Mouse (Mus musculus) frontal cortex, postnatal 25 days (tissue): Measurements from ENCODE around the gene Ak3.

Experiments used
- DNase-seq, 2 experiments: peaks; one replicate each; pipeline ENCODE4 v3.0.0; 2022; ENCODE audit warnings: low spot score in 2 of 2

Gene Ak3

DNA sequence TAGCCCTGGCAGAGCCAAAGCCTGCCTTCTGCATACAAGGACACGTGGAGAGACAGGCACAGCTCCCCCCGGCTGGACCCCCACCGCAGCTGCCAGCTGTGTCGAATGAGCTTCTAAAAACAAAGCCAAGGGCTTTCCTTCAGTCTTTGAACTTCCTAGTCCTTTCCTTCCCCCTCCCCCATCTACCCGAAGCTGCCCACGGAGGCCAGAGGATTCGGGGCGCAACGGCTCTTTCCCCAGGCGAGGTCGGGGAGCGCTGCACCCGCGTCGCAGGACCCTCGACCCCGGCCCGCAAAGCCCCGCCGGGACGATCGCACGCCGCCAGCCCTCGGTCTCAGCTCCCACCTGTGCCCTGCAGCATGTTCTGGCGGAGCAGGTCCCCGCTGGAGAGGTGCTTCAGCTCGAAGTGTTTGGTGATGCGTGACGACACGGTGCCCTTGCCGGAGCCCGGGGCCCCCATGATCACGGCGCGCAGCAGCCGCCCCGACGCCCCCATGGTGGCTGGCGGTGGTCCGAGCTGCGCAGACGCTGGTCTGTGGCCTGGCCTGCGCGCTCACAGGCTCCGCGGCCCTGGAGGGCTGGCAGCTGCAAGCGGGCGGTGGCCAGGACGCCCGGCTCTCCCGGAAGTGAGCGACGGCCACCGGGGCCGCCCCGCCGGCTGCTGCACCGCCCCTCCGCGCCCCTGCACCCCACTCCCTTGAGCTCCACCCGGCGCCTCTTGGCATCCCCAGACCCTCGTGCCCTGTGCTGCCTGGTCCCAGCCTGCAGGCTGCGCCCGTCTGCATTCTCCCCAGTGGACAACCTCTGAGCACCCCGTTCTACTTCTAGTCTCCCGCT lies at the start of gene Ak3:
Ak3 (minus strand) TSS at position 628 of the 837 bp plus-strand sequence.
- DNase-seq: peak; percentile 44 to 58

DNA sequence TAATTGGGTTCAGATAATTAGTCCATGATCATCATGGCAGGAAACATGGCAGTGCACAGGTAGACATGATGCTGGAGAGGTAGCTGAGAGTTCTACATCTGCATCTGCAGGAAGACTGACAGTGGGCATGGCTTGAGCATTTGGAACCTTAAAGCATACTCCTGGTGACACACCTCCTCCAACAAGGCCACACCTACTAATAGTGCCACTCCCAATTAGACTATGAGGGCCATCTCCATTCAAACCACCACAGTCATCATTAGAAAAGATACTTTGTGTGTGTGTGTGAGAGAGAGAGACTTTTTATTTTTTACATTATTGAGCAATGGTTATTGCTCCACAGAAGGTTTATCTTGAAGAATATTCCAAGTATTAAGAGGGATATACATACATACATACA lies 44.4 kb upstream of the Ak3 start:
- DNase-seq: no peak

DNA sequence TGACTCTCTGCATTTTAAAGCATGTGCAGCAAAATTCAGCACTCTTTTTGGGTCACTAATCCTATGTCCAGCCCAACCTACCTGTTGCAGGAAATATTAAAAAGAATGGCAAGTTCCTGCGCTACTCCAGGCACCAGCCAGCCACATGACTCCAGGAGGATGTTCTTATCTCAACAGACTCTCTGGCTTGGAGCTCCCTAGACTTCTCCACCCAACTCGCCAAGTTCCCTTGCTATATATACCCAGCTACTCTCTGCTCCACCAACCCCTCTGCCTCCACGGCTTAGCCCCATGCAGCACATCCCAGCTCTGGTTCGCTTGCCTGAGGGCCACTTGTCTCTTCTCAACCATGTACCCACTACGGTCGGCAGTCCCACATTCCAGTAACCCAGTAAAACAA lies 40.9 kb upstream of the Ak3 start:
- DNase-seq: no peak

DNA sequence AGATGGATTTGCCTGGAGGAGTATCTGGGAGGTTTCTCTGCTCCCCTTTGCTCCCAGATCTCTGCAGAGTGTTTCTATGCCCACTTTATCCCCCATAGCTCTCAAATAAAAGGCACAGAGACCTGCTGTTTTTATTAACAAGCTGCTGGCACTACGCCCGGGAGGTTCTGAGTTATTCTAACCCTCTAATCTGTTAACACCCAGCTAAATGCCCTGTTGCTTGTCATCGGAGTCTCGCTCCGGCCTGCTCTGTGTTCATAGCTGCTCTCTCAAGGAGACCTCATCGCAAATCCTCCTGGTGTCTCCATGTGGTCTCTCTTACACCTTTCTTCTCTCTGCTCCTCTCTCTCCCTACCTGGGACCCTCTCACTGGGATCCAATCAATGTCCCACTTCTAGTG lies 27.0 kb upstream of the Ak3 start:
- DNase-seq: no peak

DNA sequence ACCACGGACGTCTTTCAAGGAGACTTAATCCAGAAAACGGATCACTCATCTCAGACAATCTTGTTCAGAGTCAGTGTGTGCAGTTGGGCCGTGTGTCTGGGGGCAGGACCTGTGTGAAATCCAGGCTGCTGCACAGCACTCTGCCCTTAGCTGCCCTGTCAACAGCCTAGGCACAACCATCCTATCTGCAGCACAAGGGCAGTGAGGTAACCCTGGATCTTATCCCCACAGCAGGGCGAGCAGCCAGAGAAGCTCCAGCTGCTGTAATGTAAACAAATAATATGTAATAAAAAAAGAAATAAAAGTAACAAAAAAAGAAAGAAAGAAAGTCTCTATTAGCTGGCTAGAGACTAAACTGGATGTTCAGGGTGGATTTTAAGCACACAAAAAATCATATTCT lies 21.4 kb upstream of the Ak3 start:
- no peak for DNase-seq

DNA sequence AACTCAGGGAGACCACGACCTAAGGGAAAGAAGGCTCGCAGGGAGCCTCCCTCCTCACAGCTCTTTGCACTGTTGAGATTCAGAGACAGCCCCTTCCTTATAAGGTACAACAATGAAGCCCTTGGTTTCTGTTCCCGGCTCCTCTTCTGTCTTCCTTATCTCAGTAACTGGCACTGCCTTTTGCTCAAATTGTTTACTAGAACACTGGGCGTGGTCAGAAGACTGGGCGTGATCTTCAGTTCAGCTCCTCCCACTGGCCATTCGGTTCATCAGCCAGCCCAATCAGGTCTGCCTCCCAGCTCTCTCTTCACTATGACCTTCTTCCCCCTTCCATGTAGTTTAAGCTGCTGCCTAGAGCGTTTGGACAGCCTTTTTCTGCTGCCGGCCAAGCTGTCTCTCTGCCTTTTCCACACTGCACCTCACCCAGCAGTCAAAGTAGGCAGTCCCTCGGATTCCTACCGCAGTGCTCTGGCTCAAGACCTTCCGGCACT lies 19.3 kb upstream of the Ak3 start:
- peak in 1 of 2 experiments; percentile 16 for DNase-seq

DNA sequence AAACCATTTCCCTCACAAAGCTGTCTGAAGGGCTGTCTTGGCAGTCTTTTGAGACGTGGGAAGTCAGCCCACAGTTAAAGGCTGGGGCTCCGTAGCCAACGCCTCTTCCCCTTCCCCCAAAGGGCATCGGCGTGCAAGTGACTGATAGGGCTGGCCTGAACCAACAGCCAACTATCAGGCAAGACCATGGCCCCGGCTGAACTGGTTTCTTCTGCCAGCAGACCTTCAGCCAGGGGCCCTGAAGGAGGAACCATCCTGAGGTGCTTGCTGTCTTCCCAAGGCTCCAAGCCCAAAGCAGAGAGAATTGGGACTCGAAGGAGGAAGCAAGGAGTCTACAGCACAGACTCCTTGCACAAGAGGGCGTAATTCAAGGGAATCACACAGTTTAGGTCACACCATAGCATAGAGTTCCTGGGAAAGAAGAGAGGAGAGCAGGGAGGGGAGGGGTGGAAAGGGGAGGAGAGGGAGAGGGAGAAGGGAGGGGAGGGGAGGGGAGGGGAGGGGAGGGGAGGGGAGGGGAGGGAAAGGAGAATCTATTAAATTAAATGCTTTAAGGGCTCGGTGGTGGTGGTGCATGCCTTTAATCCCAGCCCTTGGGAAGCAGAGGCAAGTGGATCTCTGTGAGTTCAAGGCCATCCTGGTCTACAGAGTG lies 16.8 kb upstream of the Ak3 start:
- DNase-seq: no peak

DNA sequence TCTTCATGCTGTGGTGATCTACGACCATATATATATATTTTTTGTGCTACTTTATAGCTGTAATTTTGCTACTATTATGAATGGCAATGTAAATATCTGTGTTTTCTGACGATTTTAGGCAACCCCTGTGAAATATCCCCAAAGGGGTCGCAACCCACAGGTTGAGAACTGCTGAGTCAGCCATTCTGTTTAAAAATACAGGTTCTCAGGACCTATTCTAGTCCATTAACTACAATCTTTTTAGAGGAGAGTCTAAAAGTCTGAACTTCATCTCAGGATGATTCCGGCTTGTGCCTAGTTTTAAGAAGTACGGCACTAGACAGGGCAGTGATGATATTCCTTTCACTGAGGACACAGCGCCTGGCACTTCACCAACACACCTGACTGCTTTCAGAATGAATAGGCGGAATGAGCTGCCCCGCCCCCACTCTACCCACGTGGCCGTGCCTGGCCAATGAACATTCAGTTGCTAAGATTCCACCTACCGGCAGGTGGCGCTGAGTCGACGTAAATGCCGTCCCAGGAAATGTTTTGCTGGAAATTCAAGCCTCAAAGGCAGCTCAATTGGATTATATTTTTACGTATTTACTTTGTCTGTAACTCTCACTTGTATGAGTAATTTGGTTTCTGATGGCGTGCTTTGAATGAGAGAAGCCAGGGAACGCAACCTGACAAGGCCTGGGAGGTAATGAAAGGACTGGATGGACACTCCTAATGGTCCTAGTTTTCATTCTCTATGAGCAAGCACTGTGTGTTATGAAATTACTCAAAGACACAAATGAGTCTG lies 16.0 kb upstream of the Ak3 start:
- DNase-seq: peak; percentile 89 to 91

DNA sequence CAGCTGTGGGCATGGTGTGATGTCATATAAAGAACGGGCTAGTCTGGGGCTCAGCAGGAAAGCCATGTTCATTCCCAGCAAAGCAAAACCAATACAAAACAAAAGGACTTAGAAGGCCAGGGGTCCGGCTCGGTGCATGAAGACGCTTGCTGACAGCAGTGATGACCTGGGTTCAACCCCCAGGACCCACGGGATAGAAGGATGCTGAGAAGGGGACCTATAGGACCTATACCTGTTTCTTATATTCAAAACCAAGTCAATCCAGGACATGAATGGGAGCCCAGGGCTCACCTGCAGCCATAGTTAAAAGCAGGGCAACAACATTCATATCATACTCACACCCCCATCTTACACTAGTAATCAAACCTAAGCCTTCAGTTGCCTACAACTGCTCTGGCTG lies 15.2 kb upstream of the Ak3 start:
- no peak for DNase-seq

DNA sequence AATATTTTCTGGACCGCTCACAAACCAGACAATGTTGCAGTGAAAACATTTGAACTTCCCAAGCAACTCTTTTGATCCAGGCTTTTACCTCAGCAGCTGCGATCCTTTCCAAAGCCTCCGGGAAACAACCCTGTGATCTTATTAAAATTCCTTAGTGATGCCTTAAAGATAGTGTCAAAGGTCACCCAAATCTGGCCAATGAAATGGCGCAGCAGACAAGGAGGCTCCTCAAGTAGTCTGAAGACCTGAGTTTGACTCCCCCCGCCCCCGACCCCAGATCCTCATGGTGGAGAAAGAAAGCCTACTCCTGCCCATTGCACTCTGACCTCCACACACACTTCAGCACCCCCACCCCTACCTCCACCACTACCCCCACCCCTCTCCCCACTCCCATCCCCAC lies 12.5 kb upstream of the Ak3 start:
- no peak for DNase-seq

DNA sequence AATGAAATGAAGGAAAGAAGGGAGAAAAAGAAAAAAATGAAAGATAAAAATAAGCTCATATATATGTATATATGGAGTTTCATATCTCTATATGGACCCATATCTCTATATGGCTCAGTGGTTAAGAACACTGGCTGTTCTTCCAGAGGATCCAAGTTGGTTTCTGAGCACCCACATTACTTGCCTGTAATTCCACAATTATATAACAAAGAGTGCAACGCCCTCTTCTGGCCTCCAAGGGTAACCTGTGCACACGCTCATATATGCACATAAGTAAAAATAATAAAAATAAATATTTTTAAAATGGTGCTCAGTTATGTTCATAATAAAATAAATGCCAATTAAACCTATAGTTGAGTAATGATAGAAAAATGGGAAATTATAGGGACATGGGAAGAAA lies 11.9 kb upstream of the Ak3 start:
- DNase-seq: no peak

DNA sequence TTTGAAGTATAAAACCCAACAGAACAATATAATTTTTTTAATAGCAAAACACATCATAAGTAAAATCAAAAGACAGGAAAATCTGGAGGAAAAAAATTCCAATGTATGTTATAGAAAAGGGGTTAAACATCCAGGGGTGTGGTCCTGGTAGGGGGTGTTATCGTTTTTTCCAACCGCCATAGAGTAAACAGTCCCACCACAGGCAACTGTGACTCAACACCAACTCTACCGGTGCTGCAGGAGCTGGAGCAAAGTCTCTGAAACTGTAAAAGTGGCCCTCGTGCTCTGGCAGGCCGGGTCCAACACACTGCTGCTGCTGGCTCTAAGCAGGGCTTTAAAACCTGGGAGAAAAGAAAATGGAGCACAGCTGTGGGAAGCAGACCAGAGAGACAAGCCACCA lies 11.0 kb upstream of the Ak3 start:
- no peak for DNase-seq

DNA sequence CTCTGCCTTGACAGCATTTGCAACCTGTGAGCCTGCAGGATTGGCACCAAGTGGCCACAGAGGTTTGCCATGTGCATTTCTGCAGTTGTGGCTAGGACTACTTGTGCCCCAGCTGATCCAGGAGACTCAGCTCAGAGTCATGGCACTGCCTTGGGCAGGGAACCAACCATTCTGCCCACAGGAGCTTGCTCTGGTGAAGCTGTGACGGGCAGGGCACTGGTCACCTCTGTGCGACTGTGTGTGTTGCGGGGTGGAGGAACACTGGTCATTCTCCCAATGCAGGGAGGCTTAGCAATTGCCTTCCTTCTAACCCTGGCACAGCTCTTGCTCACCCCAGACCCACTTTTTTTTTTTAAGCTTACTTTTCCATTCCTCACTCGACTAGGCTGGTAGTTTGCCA lies 7.7 kb upstream of the Ak3 start:
- no peak for DNase-seq

DNA sequence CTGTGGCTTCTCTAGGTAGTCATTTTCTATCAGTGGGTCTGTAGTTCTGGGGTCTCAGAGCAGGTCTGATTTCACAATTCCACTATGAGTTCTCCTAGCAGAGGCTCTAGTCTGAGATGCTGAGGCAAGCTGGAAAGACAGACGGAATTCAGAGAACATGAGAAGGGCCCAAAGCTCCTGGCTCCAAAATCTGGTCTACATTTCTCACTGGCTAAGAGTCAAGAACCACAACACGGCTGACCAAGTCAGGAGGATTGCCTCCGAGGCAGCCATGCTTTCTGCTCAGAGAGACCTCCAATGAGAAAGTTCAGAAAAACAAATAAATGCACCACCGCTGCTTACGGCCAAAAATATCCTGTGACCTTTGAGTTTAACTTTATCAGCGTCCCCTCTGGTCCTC lies 6.8 kb upstream of the Ak3 start:
- DNase-seq: no peak

DNA sequence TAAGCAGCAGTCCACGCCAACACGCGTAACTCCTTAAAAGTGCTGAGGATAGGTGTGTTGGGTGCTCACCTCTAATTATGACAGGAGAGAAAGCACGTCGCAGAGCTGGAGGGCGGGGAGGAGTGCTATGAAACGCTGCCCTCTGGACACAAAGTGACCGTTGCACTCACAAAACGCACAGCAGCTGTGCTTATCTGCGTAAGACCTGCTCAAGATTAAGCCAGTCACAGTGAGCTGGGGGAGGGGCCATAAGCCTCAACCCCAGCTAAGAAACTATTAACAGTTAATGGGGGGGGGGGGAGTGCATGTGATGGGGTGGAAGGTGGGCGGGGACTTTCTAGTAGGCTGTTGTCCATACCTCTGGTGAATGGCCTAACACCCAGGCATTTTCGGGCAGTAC lies 5.0 kb upstream of the Ak3 start:
- no peak for DNase-seq

DNA sequence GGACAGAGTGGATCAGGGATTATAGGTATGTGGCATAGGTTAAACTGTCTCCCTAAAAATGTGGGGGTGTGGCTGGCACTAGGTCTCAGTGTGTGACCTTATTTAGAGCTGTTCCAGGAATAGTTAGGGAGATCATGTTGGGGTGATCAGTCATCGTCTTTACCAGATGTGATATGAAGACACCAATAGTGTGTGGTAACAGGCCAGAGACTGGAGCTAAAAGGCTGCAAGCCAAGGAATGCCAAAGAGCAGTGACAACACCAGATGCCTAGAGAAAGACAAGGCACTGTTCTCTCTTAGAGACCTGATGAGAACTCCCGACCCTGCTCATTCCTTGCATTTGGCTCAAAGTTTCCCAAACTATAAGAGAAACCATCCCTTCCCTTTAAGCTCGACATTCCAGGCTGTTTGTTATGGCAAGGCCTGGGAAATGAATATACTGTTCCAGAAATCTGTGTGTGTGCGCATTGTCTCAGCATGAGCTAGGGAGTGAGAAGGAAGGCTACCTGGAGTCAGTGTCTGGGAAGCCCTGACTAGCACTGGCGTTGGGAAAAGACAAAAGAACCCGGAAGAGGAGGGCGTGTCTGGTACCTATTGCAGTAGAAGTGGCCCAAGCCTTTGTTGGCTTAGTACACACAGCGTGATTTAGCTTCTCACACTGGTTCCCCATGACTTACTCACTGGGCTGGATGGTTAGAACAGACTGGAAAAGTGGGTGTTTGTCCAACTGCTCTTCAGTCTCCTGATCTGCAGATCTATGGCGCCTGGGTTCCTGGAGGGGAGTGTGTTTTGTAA lies 2.6 kb upstream of the Ak3 start:
- no peak for DNase-seq

DNA sequence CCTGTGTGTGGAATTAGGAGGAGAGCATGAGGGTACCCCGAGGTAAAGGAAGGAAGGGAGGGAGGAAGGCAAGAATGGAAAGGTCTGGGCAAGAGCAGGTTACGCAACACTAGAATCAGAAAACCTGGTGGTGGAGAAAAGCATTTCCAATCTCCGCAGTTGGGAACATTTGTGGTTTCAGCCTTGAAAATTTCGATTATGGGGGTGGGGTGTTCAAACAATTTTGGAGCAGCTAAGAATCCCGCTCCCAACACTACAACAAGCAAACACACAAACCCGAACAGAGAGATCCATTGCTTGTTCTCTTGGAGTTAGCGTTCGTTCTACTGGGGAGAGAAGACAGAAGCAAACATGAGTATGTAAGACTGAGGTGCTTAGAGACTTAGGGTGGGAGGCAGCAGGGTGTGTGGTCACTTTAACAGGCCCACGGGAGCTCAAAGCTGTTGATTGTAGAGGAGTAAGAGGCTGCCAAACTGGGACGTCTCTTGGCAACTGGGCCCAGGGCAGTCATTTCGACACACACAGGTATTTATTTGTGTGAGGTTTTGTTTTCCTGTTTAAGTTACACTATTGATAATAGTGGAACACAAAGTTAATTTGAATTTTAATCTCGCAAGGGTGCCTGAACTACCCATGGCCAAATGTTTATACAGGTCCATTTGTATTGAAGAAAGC lies 1.8 kb upstream of the Ak3 start:
- DNase-seq: no peak

DNA sequence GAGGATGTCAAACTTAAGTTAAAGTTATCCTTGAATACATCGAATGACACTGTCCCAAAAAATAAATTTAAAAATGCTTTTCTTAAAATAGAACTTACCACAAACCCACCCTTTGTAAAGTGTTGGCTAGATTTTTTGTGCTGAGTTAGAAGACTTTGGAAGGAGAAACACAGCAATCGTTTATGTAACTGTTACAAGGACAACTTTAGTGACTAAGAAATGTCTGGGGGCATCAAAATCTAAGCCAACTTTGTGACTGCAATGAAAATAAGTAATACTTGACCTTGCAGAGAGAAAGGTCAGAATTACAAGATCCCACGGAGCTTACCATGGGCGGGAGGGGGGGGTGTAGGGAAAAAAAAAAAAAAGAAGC lies 814 bp downstream of the Ak3 start:
- no peak for DNase-seq

DNA sequence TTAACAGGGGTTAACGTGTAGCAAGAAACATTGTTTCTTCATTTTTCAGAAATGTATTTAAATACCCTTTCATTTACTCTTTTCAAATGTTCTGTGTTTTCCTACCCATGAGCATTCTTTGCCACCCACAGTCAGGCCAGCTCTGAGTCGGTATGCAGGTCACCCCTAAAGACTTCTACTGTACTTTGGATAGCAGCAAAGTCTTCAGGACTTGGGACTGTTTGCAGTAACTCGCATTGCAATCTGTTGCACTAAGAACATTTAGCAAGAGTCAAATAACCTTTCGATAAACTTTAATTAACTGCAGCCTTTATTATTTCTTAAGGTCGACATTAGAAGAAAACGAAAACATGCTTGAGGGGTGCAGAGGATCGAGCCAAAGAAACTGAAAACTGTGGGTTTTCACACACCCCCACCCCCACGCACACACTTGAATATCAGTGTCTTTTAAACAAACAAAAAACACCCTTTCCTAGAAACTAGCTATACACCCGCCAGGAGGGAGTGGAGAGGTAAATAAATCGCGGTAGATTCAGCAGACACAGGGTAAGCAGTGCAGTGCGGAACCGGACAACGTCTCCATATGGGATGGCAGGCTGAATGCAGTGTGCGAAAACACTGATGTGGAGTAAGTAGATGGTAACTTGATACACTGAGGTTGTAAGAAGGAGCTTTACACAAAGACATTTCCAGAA lies 1.7 kb downstream of the Ak3 start:
- no peak for DNase-seq

DNA sequence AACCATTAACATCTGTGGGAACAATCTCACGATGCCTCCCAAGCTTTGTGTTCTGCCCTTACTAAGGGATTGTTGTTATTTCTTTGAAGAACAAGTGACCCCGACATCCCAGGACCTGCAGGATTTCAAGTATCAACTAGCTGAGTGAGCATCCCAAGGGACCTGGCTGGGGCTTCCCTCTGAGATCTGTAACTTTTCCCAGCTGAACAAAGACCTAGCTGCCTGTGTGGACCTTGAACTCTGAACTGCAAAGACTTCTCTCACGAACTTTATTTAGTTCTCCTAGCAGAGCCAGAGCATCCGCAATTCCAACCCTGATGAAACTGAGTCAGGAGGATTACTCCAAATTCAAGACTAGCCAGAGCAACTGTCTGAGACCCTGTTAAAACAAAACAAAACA lies 2.4 kb downstream of the Ak3 start:
- DNase-seq: no peak

DNA sequence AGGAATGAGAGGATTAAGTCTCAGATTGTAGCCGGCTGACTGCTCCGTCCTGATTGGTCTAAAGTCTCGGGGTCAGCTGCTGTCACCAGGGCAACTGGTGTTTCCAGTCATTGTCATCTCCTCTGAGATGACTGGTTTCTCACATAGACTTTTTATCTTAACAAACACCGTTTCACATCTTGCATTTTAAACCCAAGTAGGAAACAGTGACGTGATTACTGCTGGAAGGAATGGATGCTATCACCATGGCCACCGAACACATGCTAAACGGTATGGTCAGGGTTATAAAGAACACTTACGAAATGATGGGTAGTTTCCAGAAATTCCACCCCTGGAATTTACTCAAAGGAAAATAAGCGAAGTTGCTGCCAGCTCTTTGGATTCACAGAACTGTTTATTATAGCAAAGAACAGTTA lies 3.4 kb downstream of the Ak3 start:
- DNase-seq: no peak
